Mouse (Mus musculus) intestine, postnatal 0 days (tissue): ENCODE measurements at regions not wholly inside any gene's neighbourhood (a gene's known extent, or its start where the extent isn't known, plus 50 kb on each side); places are given as distances from the start of the nearest gene placed in this dataset.

Source experiments
- ATAC-seq: fragments of 200-750 bp; cut with Nextera tagmentation; 2 replicates; pipeline ENCODE4 v1.8.0; 2017; ENCODE audit warnings: mild to moderate bottlenecking, moderate TSS enrichment, moderate library complexity
- H3K27ac ChIP-seq: fragments of 300-500 bp; sonication (generic); 2 replicates; pipeline ENCODE4 v1.5.1; 2014; ENCODE audit warnings: mild to moderate bottlenecking, low read depth, low read length, moderate library complexity
- H3K27me3 ChIP-seq: fragments of 300-500 bp; sonication (generic); replicated peaks from 2 replicates; pipeline ENCODE4 v1.6.1; 2014; ENCODE audit warnings: low read length, mixed read lengths; ENCODE audit not compliant: control insufficient read depth, insufficient read depth
- H3K36me3 ChIP-seq: fragments of 300-500 bp; sonication (generic); 2 replicates; pipeline ENCODE4 v1.6.1; 2014; ENCODE audit warnings: mild to moderate bottlenecking, moderate library complexity; ENCODE audit not compliant: control insufficient read depth, insufficient read depth
- H3K4me1 ChIP-seq: fragments of 300-500 bp; sonication (generic); replicated peaks from 2 replicates; pipeline ENCODE4 v1.6.1; 2014; ENCODE audit warnings: antibody characterized with exemption, low read length, mixed read lengths; ENCODE audit not compliant: control insufficient read depth, insufficient read depth
- H3K4me2 ChIP-seq: fragments of 300-500 bp; sonication (generic); replicated peaks from 2 replicates; pipeline ENCODE4 v1.6.1; 2014; ENCODE audit warnings: low read depth, mild to moderate bottlenecking, moderate library complexity
- H3K4me3 ChIP-seq: fragments of 300-500 bp; sonication (generic); 2 replicates; pipeline ENCODE4 v1.5.1; 2014; ENCODE audit warnings: low read depth, low read length
- H3K9ac ChIP-seq: fragments of 300-500 bp; sonication (generic); 2 replicates; pipeline ENCODE4 v1.6.1; 2014; ENCODE audit warnings: mild to moderate bottlenecking, low read depth, low read length
- H3K9me3 ChIP-seq: fragments of 300-500 bp; sonication (generic); 2 replicates; pipeline ENCODE4 v1.6.1; 2016; ENCODE audit warnings: mixed run types; ENCODE audit not compliant: control insufficient read depth
- CTCF ChIP-seq: sonication (generic); IDR thresholded peaks from 2 replicates; pipeline ENCODE4 v1.5.1; 2016; ENCODE audit warnings: low read depth, mild to moderate bottlenecking, control low read depth, antibody characterized with exemption, moderate library complexity
- WGBS: fragments of 180-500 bp; shearing (Covaris S2); extraction: QIAGEN DNeasy Blood & Tissue Kit; methylation state at CpG from one replicate; pipeline ENCODE4 v1.1.7; 2014; 5-methylcytosine and 5-hydroxymethylcytosine counted together

- no peak overlapping the region for H3K9ac ChIP-seq
- WGBS, result 85% methylated on average over 7 of the region's 7 CpGs
- no peak overlapping the region for H3K4me2 ChIP-seq
- H3K4me3 ChIP-seq, result no peak overlapping the region
- ATAC-seq, result no peak
- no peaks in the 10 kb centered on the region for H3K9me3 ChIP-seq
- H3K4me1 ChIP-seq, result no peaks in the 10 kb centered on the region
- H3K27me3 ChIP-seq, result no peaks in the 10 kb centered on the region
- no peak overlapping the region for H3K27ac ChIP-seq
- no peak for TF ChIP-seq CTCF
- H3K36me3 ChIP-seq, result no peaks in the 10 kb centered on the region
Observed at GRCm38 (mm10) chr1:92361677-92362076, 112.0 kb downstream of the Ndufa10 start.

- TF ChIP-seq CTCF, result peak; percentile 88
- Histone ChIP-seq H3K27me3 (no peaks in the 10 kb centered on the region), H3K4me1 (no peaks in the 10 kb centered on the region), H3K4me3 (no peak overlapping the region), H3K9me3 (no peaks in the 10 kb centered on the region), H3K9ac (no peak overlapping the region), H3K27ac (no peak overlapping the region), H3K36me3 (no peaks in the 10 kb centered on the region), H3K4me2 (no peak overlapping the region)
- ATAC-seq, result no peak
- 21% methylated on average over 7 of the region's 7 CpGs for WGBS
Observed at GRCm38 (mm10) chr1:92360255-92360654, 113.4 kb downstream of the Ndufa10 start.

GRCm38 (mm10) chr1:92359473-92359872, 114.2 kb downstream of the Ndufa10 start:
- no peak for ATAC-seq
- H3K4me2 ChIP-seq, result no peak overlapping the region
- H3K27me3 ChIP-seq, result no peaks in the 10 kb centered on the region
- H3K9ac ChIP-seq, result no peak overlapping the region
- no peak overlapping the region for H3K4me3 ChIP-seq
- no peak for TF ChIP-seq CTCF
- 84% methylated on average over 2 of the region's 2 CpGs for WGBS
- H3K4me1 ChIP-seq, result no peaks in the 10 kb centered on the region
- no peaks in the 10 kb centered on the region for H3K36me3 ChIP-seq
- H3K9me3 ChIP-seq, result no peaks in the 10 kb centered on the region
- H3K27ac ChIP-seq, result no peak overlapping the region

DNA sequence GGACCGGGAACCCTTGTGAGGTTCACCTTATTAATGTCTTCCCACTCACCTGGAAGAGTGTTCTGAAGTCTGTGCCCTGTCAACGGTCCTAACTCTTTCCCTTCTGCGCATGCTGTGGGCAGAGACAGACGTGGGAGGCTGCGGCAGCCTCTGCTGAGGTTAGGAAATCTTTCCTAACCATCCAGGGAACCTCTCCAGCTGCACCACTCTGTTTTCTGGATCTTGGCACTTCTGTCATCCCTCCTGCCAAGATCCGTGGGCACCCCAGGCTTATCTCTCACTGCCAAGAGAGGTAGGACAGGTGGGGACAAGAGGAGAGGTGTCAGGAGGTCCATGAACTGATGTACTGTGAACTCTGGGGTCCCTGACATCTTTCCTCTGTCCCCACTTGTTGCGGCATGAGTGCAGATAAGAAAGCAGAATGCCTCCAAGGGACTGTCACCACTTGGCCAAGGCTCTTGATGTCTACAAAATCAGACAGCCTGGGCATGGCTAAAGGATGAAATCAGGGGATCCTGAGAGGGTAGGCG, 114.8 kb downstream of the Ndufa10 start:
- Histone ChIP-seq H3K9me3 (no peaks in the 10 kb centered on the region), H3K9ac (no peak overlapping the region), H3K27me3 (no peaks in the 10 kb centered on the region), H3K4me3 (no peak overlapping the region), H3K36me3 (no peaks in the 10 kb centered on the region), H3K4me2 (no peak overlapping the region), H3K27ac (no peak overlapping the region), H3K4me1 (no peaks in the 10 kb centered on the region)
- 85% methylated on average over 8 of the region's 8 CpGs for WGBS
- no peak for TF ChIP-seq CTCF
- no peak for ATAC-seq

GRCm38 (mm10) chr1:92348353-92349005, 125.2 kb downstream of the Ndufa10 start:
- no peak overlapping the region for H3K9ac ChIP-seq
- no peak for TF ChIP-seq CTCF
- H3K9me3 ChIP-seq, result no peaks in the 10 kb centered on the region
- H3K27me3 ChIP-seq, result no peaks in the 10 kb centered on the region
- no peak overlapping the region for H3K4me2 ChIP-seq
- H3K27ac ChIP-seq, result no peak overlapping the region
- 58% methylated on average over 17 of the region's 17 CpGs for WGBS
- no peaks in the 10 kb centered on the region for H3K36me3 ChIP-seq
- H3K4me1 ChIP-seq, result no peaks in the 10 kb centered on the region
- ATAC-seq, result no peak
- H3K4me3 ChIP-seq, result no peak overlapping the region

GRCm38 (mm10) chr1:92347656-92348055, 126.0 kb downstream of the Ndufa10 start:
- no peaks in the 10 kb centered on the region for H3K36me3 ChIP-seq
- no peak overlapping the region for H3K4me3 ChIP-seq
- H3K27ac ChIP-seq, result no peak overlapping the region; the same call in 1 of the 2 replicates
- H3K4me2 ChIP-seq, result no peak overlapping the region
- ATAC-seq, result no peak
- H3K9me3 ChIP-seq, result no peaks in the 10 kb centered on the region
- H3K4me1 ChIP-seq, result no peaks in the 10 kb centered on the region
- H3K27me3 ChIP-seq, result no peaks in the 10 kb centered on the region
- no peak for TF ChIP-seq CTCF
- WGBS, result 82% methylated on average over 9 of the region's 9 CpGs
- H3K9ac ChIP-seq, result no peak overlapping the region
